Mouse (Mus musculus) lung, postnatal 0 days (tissue): Measurements from ENCODE around the gene Tie1. TPM values are rescaled to one million over a fixed set of nuclear protein-coding genes. Genes with fewer than 3 reads are reported as not detected.

Experiments
- ATAC-seq: fragments of 200-750 bp; cut with Nextera tagmentation; 2 replicates; pipeline ENCODE4 v1.8.0; 2017; ENCODE audit warnings: moderate library complexity
- DNase-seq: peaks from one replicate; pipeline ENCODE4 v3.0.0-alpha.2; 2016; ENCODE audit warnings: low spot score
- H3K27ac ChIP-seq: fragments of 300-500 bp; sonication (generic); 2 replicates; pipeline ENCODE4 v1.5.1; 2014; ENCODE audit warnings: antibody characterized with exemption, mild to moderate bottlenecking, low read length, mixed read lengths
- H3K27me3 ChIP-seq: fragments of 300-500 bp; sonication (generic); replicated peaks from 2 replicates; pipeline ENCODE4 v1.6.1; 2014; ENCODE audit warnings: low read length, mixed read lengths; ENCODE audit not compliant: insufficient read depth
- H3K36me3 ChIP-seq: fragments of 300-500 bp; sonication (generic); 2 replicates; pipeline ENCODE4 v1.6.1; 2014; ENCODE audit warnings: low read length, mixed read lengths; ENCODE audit not compliant: insufficient read depth
- H3K4me1 ChIP-seq: fragments of 300-500 bp; sonication (generic); 2 replicates; pipeline ENCODE4 v1.6.1; 2014; ENCODE audit warnings: antibody characterized with exemption, low read depth, low read length, mixed read lengths; ENCODE audit not compliant: insufficient read depth
- H3K4me2 ChIP-seq: fragments of 300-500 bp; sonication (generic); replicated peaks from 2 replicates; pipeline ENCODE4 v1.6.1; 2014; ENCODE audit warnings: low read depth, mild to moderate bottlenecking, low read length, moderate library complexity, mixed read lengths
- H3K4me3 ChIP-seq: fragments of 300-500 bp; sonication (generic); 2 replicates; pipeline ENCODE4 v1.5.1; 2014; ENCODE audit warnings: low read depth, low read length
- H3K9ac ChIP-seq: fragments of 300-500 bp; sonication (generic); replicated peaks from 2 replicates; pipeline ENCODE4 v1.6.1; 2014; ENCODE audit warnings: low read depth, mild to moderate bottlenecking
- H3K9me3 ChIP-seq: fragments of 300-500 bp; sonication (generic); 2 replicates; pipeline ENCODE4 v1.6.1; 2016; ENCODE audit warnings: low read length, mixed read lengths
- CTCF ChIP-seq: IDR thresholded peaks from 2 replicates; pipeline ENCODE4 v1.5.1; 2016; ENCODE audit warnings: antibody characterized with exemption, mild to moderate bottlenecking
- EP300 ChIP-seq: IDR thresholded peaks from 2 replicates; pipeline ENCODE4 v1.6.1; 2016; ENCODE audit warnings: antibody characterized with exemption, mild to moderate bottlenecking, control low read depth
- WGBS: fragments of 180-500 bp; shearing (Covaris S2); extraction: QIAGEN DNeasy Blood & Tissue Kit; methylation state at CpG from one replicate; pipeline ENCODE4 v1.1.7; 2014; 5-methylcytosine and 5-hydroxymethylcytosine counted together
- polyA plus RNA-seq: library from polyadenylated mRNA; unstranded; fragments of >200 nt; fragmentation: Nextera tagmentation; extraction: Ambion mirVana; gene quantifications from 2 replicates; pipeline ENCODE4 v1.2.1, GENCODE M21; 2015

Tie1 gene
- polyA plus RNA-seq, 1 experiment from 2014 or later, result 108 TPM

- no peak overlapping the region for H3K27ac ChIP-seq
Measured at GRCm38 (mm10) chr4:118527335-118527681, 37.4 kb upstream of the Tie1 start.

GRCm38 (mm10) chr4:118526408-118527334, 36.8 kb upstream of the Tie1 start, which contains the start of gene 2610528J11Rik:
TSS of gene 2610528J11Rik (plus strand) at chr4:118526999.
- no peaks in the 10 kb centered on the region for H3K9me3 ChIP-seq
- 33% methylated on average over 17 of the region's 17 CpGs for whole genome bisulfite sequencing
- peak within 1 kb of the TSS; percentile 39; the same call in 1 of the 2 replicates for H3K27ac ChIP-seq
- peak within 1 kb of the TSS; percentile 50 for H3K4me2 ChIP-seq
- H3K4me1 ChIP-seq, result 0 out of 2 replicates have a peak, but pooled peaks cover 2% of the 10 kb centered on the region
- no peaks in the 10 kb centered on the region for H3K27me3 ChIP-seq
- ATAC-seq, result peak; percentile 94
- H3K36me3 ChIP-seq, result no peaks in the 10 kb centered on the region
- 0 out of 2 replicates have a peak within 1 kb of the TSS, but pooled peaks have one; percentile 20 for H3K4me3 ChIP-seq
- no peak within 1 kb of the TSS for H3K9ac ChIP-seq
- peak; percentile 87 for DNase-seq
- TF ChIP-seq CTCF (no peak), EP300 (no peak)

More at GRCm38 (mm10) chr4:118527335-118527681, 37.4 kb upstream of the Tie1 start:
- DNase-seq, result no peak
- 0 out of 2 replicates have a peak overlapping the region, but pooled peaks have one; percentile 20 for H3K4me3 ChIP-seq
- H3K9ac ChIP-seq, result no peak overlapping the region
- 35% methylated on average over 5 of the region's 5 CpGs for WGBS
- peak; percentile 39; the same call in 1 of the 2 replicates for ATAC-seq
- H3K9me3 ChIP-seq, result no peaks in the 10 kb centered on the region
- TF ChIP-seq CTCF, result no peak
- no peak for TF ChIP-seq EP300
- H3K4me2 ChIP-seq, result peak overlapping the region; percentile 50
- H3K4me1 ChIP-seq, result 0 out of 2 replicates have a peak, but pooled peaks cover 2% of the 10 kb centered on the region
- H3K27me3 ChIP-seq, result no peaks in the 10 kb centered on the region
- no peaks in the 10 kb centered on the region for H3K36me3 ChIP-seq

- Histone ChIP-seq H3K27me3 (no peaks in the 10 kb centered on the region), H3K4me2 (no peak overlapping the region), H3K9ac (no peak overlapping the region), H3K36me3 (no peaks in the 10 kb centered on the region), H3K4me1 (0 out of 2 replicates have a peak, but pooled peaks cover 2% of the 10 kb centered on the region), H3K4me3 (no peak overlapping the region), H3K27ac (no peak overlapping the region), H3K9me3 (no peaks in the 10 kb centered on the region)
- TF ChIP-seq EP300 (no peak), CTCF (no peak)
- ATAC-seq, result no peak
- DNase-seq, result no peak
- WGBS, result 57% methylated on average over 3 of the region's 3 CpGs
Measured at GRCm38 (mm10) chr4:118525779-118526178, 35.9 kb upstream of the Tie1 start.

GRCm38 (mm10) chr4:118523976-118524375, 34.1 kb upstream of the Tie1 start:
- H3K36me3 ChIP-seq, result no peaks in the 10 kb centered on the region
- DNase-seq, result no peak
- TF ChIP-seq CTCF (no peak), EP300 (no peak)
- 49% methylated on average over 7 of the region's 7 CpGs for WGBS
- no peak overlapping the region for H3K4me3 ChIP-seq
- H3K9ac ChIP-seq, result no peak overlapping the region
- no peaks in the 10 kb centered on the region for H3K27me3 ChIP-seq
- no peaks in the 10 kb centered on the region for H3K9me3 ChIP-seq
- no peak for ATAC-seq
- H3K4me2 ChIP-seq, result no peak overlapping the region
- no peak overlapping the region for H3K27ac ChIP-seq
- 0 out of 2 replicates have a peak, but pooled peaks cover 2% of the 10 kb centered on the region for H3K4me1 ChIP-seq

- DNase-seq (no peak), ATAC-seq (no peak)
- no peaks in the 10 kb centered on the region for H3K27me3 ChIP-seq
- H3K4me3 ChIP-seq, result no peak overlapping the region
- H3K4me1 ChIP-seq, result no peaks in the 10 kb centered on the region; the same call in 1 of the 2 replicates
- H3K9me3 ChIP-seq, result no peaks in the 10 kb centered on the region
- no peak overlapping the region for H3K27ac ChIP-seq
- H3K36me3 ChIP-seq, result no peaks in the 10 kb centered on the region
- TF ChIP-seq EP300, result no peak
- TF ChIP-seq CTCF, result no peak
- H3K4me2 ChIP-seq, result no peak overlapping the region
- H3K9ac ChIP-seq, result no peak overlapping the region
- WGBS, result 78% methylated on average over 7 of the region's 7 CpGs
Measured at GRCm38 (mm10) chr4:118522248-118522647, 32.4 kb upstream of the Tie1 start.

GRCm38 (mm10) chr4:118518208-118518607, 28.3 kb upstream of the Tie1 start:
- 52% methylated on average over 5 of the region's 5 CpGs for WGBS
- Histone ChIP-seq H3K9ac (no peak overlapping the region), H3K27me3 (no peaks in the 10 kb centered on the region), H3K36me3 (no peaks in the 10 kb centered on the region), H3K4me3 (no peak overlapping the region), H3K4me1 (peaks cover 6% of the 10 kb centered on the region; the same call in 1 of the 2 replicates), H3K4me2 (no peak overlapping the region), H3K27ac (no peak overlapping the region), H3K9me3 (no peaks in the 10 kb centered on the region)
- no peak for TF ChIP-seq EP300
- no peak for TF ChIP-seq CTCF
- ATAC-seq (no peak; the same call in 1 of the 2 replicates), DNase-seq (peak; percentile 35)
